Comparison of ENCODE assay signal across 8 mouse cellular contexts in the genomic region with DNA sequence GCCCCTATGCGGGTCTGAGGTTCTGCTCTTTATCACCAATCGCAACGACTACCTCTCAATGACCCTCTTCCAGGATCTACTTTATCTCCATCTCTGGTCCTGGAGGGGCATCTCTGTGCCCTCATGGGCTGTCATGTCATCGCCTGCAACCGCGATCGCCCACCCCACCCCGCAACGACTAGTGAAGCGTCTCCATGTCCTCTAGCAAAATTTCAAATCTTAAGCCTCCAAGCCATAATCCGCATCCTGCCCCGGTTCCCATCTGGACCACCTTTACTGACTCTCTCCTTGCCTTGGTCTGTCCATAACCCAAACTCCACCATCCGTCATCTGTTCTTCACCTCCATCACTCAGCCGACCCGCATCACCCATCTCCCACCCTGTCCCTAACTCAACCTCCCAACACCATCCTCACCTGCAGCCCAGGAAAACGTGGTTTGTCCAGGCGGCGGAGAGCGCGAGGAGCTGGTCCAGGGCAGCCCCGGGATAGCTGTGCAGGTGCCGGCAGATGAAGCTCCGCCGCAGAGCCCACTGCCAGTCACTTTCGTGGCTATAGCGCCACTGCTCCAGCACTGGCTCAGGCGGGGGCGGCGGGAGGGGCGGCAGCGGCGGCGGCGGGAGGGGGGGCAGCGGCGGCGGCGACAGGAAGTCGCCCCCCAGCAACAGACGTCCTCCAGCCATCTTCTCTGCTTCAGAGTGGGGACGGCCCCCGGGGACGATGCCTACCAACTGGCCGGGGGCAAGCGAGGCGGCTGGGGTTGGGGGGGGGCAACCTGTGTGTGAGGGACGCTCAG. TPM values are rescaled to one million over a fixed set of nuclear protein-coding genes. Genes with fewer than 3 reads are reported as not detected.
DNase-seq lines count a peak whose midpoint lies in the region; ATAC-seq and TF ChIP-seq lines count a peak whose summit lies in the region.

Gene Nkrf, minus strand, starts transcription at position 579 of the 794 bp plus-strand sequence.

- TF ChIP-seq POLR2A in embryonic fibroblast, embryonic 13.5 days (IDR thresholded peaks at IDR 0.05; ENCODE audit: low read depth, low read length): peak; percentile 22; the same call in 1 of the 2 replicates

- no peak for TF ChIP-seq CTCF in embryonic fibroblast, embryonic 13.5 days (IDR thresholded peaks at IDR 0.05; ENCODE audit: borderline replicate concordance, insufficient read depth, low read length)
- TF ChIP-seq CTCF in left cerebral cortex, adult 2 months (IDR thresholded peaks at IDR 0.05): no peak

- ATAC-seq in hematopoietic stem cell, adult 5-6 weeks (replicated peaks in 1 of 2; ENCODE audit: insufficient read depth in 1 of 2, low FRiP score in 2 of 2, low TSS enrichment in 1 of 2, low read depth in 1 of 2, poor library complexity in 2 of 2, severe bottlenecking in 2 of 2): peak; percentile 26 to 55; a peak in 3 of 4 replicates

- peak within 1 kb of the TSS; percentile 83 for H3K4me3 ChIP-seq in embryonic fibroblast, embryonic 13.5 days (ENCODE audit: insufficient read depth, low read length)
- peak within 1 kb of the TSS; percentile 58 for H3K4me3 ChIP-seq in left cerebral cortex, adult 2 months

- DNase-seq in gastrocnemius, adult 18-20 months (ENCODE audit: low spot score): peak; percentile 3
- no peak for DNase-seq in gastrocnemius, postnatal 25 days
- DNase-seq in adrenal gland, postnatal 36 days: peak; percentile 24 to 34
- DNase-seq in left cerebral cortex, adult 2 months (ENCODE audit: extremely low spot score in 1 of 2, low spot score in 2 of 2): peak; percentile 43 to 46
- peak; percentile 15 for DNase-seq in mesoderm, embryonic 11.5 days (ENCODE audit: low read depth, low spot score)
- DNase-seq in spleen, postnatal 10 days (ENCODE audit: low spot score in 2 of 2): peak; percentile 14 to 45

- H3K4me1 ChIP-seq in embryonic fibroblast, embryonic 13.5 days (ENCODE audit: control insufficient read depth, insufficient read depth, low read length): no peaks in the 10 kb centered on the region

- peak within 1 kb of the TSS; percentile 57; the same call in 1 of the 2 replicates for H3K27ac ChIP-seq in embryonic fibroblast, embryonic 13.5 days (ENCODE audit: insufficient read depth, low read length)
- H3K27ac ChIP-seq in left cerebral cortex, adult 2 months: peak within 1 kb of the TSS; percentile 85

- intact Hi-C loops in left cerebral cortex, adult 2 months (cut with DNase I): loop anchor here (1.0 to 10.0 kb wide), 3 partner anchors 28 to 268 kb away; partner anchors contain the start of gene C330007P06Rik

RNA-seq across cellular contexts. Expression of gene Nkrf, which starts in this region (rescaled TPM):
- 1 to 10 TPM; 2.9 to 3.1 TPM for total RNA-seq in gastrocnemius, adult 18-20 months (2021)
- 1 to 10 TPM; 2.3 to 2.4 TPM for total RNA-seq in gastrocnemius, postnatal 25 days (2021)
- 10 to 100 TPM; 10.6 to 14.6 TPM for total RNA-seq in adrenal gland, postnatal 36 days (2021)
- 6.6 and 8.0 TPM in 2 replicates for polyA plus RNA-seq in embryonic fibroblast, embryonic 13.5 days (2011; ENCODE audit: insufficient read length, low read depth, missing spikeins)
- total RNA-seq in hematopoietic stem cell, adult 5-6 weeks (2017): 9.9 and 11.6 TPM in 2 replicates
- total RNA-seq in left cerebral cortex, adult 2 months (2021): 10 to 100 TPM; 34.8 to 34.9 TPM
